ENCODE assay signal across 12 mouse cellular contexts in the genomic region with DNA sequence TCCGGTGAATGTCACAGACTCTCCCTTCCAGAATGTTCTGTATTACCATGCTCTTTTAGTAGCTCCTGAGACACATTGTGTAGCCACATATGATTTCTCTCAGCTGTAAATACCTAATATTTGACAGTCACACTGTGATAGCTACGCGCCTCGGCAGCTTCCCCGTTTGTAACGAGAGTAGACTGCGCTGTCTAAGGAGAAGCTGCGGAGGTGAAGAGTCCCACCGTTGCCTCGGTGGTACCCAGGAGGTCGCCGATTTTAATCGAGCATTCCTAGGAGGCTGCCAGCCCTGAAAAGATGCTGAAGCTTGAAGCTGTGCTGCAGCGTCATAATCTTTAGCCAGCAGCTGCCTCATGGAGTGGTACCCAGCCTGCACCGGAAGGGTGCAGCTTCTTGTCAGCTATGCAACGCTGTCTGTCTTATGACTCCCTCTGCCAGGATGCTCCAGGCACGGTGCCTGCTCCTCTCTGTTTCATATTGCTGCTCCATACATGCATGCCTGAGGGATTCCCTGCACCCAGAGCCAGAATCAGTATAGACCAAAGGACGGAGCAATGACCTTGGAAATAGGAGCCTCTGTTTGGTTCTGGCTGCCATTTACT. TPM values are rescaled to one million over a fixed set of nuclear protein-coding genes. Genes with fewer than 3 reads are reported as not detected.
DNase-seq lines count a peak whose midpoint lies in the region; ATAC-seq lines count a peak whose summit lies in the region.
"Had no signal": no experiment of that assay in that cellular context is flagged by ENCODE, and none has a peak within 500 bp of the region (broad histone marks: within the 10 kb centered on the region; RNA-seq: fewer than 3 reads in every experiment).

No protein-coding gene starts in this region.

- no peak overlapping the region for H3K4me2 ChIP-seq in midbrain, embryonic 15.5 days

- DNase-seq in frontal cortex, postnatal 25 days (ENCODE audit: low spot score in 2 of 2) = no peak
- DNase-seq in right cerebral cortex, postnatal 4 days = peak; percentile 27
- DNase-seq in right cerebral cortex, postnatal 36 days (ENCODE audit: low spot score in 2 of 2) = no peak
- no peak for DNase-seq in T-cell, adult 2 months (ENCODE audit: low spot score)
- DNase-seq in kidney, adult 9 months = no peak

- no peak overlapping the region for H3K4me3 ChIP-seq in midbrain, embryonic 15.5 days
- H3K4me3 ChIP-seq: embryonic facial prominence, embryonic 10.5 days; limb, embryonic 10.5 days had no signal

- H3K27ac ChIP-seq in midbrain, embryonic 15.5 days = no peak overlapping the region
- H3K27ac ChIP-seq: embryonic facial prominence, embryonic 10.5 days; limb, embryonic 10.5 days; liver, embryonic 14.5 days had no signal

- no peaks in the 10 kb centered on the region for H3K4me1 ChIP-seq in midbrain, embryonic 15.5 days
- H3K4me1 ChIP-seq: embryonic facial prominence, embryonic 10.5 days; limb, embryonic 10.5 days had no signal

- WGBS in midbrain, embryonic 15.5 days = 73% methylated on average over 18 of the region's 18 CpGs

- no peaks in the 10 kb centered on the region for H3K27me3 ChIP-seq in midbrain, embryonic 15.5 days (replicated peaks)

- H3K9ac ChIP-seq in midbrain, embryonic 15.5 days = no peak overlapping the region
- H3K9ac ChIP-seq: liver, embryonic 14.5 days had no signal

- ATAC-seq in frontal cortex, adult (ENCODE audit: low TSS enrichment) = peak; percentile 91
- ATAC-seq in midbrain, embryonic 15.5 days (replicated peaks) = peak; percentile 53
- ATAC-seq: intestine, embryonic 16.5 days had no signal

- no peaks in the 10 kb centered on the region for H3K9me3 ChIP-seq in midbrain, embryonic 15.5 days
- H3K9me3 ChIP-seq: embryonic facial prominence, embryonic 10.5 days; limb, embryonic 10.5 days had no signal

- no peaks in the 10 kb centered on the region for H3K36me3 ChIP-seq in midbrain, embryonic 15.5 days (replicated peaks)
- H3K36me3 ChIP-seq: embryonic facial prominence, embryonic 10.5 days; G1E; limb, embryonic 10.5 days had no signal

RNA-seq across cellular contexts. Expression of a gene that starts 30.5 kb away (rescaled TPM):
- polyA plus RNA-seq in midbrain, embryonic 15.5 days (2015; fragmentation: Nextera tagmentation; extraction: Ambion mirVana) = 30.9 and 31.1 TPM in 2 replicates
- polyA plus RNA-seq: G1E had no signal

RNA-seq across cellular contexts. Expression of a gene that starts 31.0 kb away (rescaled TPM):
- 3.8 and 5.2 TPM in 2 replicates for polyA plus RNA-seq in midbrain, embryonic 15.5 days (2015; fragmentation: Nextera tagmentation; extraction: Ambion mirVana)
- polyA plus RNA-seq: G1E had no signal
